Mouse (Mus musculus) ovary, postnatal 36 days (tissue): ENCODE measurements at regions not wholly inside any gene's neighbourhood (a gene's known extent, or its start where the extent isn't known, plus 50 kb on each side); places are given as distances from the start of the nearest gene placed in this dataset.
"Not testable (repeated sequence)": the region's sequence is repeated elsewhere in the genome, so short reads cannot be mapped to it uniquely, and the experiment has no call there.

Experiments used
- DNase-seq: peaks from one replicate; pipeline ENCODE4 v3.0.0; 2022; ENCODE audit warnings: low spot score, mixed read lengths

DNA sequence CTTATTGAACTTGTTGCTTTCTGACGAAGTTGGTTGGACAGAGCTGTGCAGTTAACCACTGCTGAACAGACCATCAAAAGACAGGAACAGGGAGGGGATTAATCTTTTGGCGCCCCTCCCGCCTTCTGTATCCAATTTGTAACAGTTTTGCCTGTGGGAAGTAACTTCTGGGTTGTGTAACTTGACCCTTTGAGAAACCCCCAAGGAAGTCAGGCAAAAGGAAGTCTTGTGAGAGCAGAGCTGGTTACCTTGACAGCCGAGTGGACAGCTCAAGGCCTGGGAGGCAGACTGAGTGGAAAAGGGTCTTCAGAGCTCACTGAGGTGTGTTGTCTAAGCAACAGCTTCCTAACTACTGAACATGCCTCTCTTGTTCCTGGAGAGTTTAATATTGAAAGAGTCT lies 75.8 kb upstream of the Hao2 start:
- DNase-seq = no peak

GRCm38 (mm10) chr3:98975777-98976176 lies 82.7 kb upstream of the Hao2 start:
- DNase-seq = no peak

DNA sequence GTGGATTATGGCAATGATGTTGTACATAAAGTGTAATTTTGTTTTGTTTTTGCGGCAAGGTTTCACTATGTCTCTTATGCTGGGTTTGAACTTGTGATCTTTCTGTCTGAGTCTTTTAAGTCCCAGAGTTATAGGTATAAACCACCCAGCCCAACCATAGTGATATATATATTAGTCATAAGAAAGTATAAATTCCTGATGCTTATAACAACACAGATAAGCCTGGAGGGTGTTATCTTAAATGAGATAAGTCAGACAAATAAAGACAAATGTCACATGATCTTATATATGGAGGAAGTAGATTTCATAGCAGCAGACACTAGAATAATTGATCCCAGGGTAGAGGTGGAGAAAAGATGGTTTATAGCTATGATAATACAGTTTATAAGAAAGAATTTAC lies 89.7 kb upstream of the Hao2 start:
- no peak for DNase-seq

DNA sequence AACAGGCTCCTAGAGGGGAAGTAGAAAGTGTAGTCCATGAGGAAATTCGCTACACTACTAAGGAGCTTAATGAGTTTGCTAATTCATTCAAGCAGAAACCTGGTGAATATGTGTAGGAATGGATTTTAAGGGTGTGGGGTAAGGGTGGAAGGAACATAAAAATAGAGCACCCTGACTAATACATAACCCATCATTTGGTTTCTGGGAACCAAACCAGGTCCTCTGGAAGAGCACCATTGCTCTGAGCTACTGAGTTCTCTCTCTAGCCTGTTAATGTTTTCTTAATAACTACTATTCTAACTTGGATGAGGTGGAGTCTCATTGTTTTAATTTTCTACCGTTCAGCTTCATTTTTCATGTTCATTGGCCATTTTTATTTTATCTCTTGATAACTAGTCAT lies 94.2 kb upstream of the Hao2 start:
- not testable (repeated sequence) for DNase-seq

- peak; percentile 5 for DNase-seq
Observed at GRCm38 (mm10) chr3:98990801-98991200, 97.8 kb upstream of the Hao2 start.

- DNase-seq = no peak
Observed at GRCm38 (mm10) chr3:98991276-98991675, 98.2 kb upstream of the Hao2 start.

DNA sequence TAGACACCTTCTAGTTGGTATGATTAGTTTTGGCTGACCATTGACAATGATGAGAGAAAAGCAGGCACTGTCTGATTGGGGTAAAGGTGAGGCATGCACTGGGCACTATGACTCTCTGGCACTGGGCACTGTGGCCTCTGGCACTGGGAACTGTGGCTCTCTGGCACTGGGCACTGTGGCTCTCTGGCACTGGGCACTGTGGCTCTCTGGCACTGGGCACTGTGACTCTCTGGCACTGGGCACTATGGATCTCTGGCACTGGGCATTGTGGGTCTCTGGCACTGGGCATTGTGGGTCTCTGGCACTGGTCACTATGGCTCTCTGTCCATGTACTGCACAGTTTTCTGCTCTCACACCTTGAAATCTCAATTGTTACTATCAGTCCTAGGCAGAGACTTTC lies 101.0 kb upstream of the Hao2 start:
- DNase-seq = no peak

GRCm38 (mm10) chr3:99030636-99031035 lies 110.2 kb upstream of the Wars2 start:
- DNase-seq = no peak

DNA sequence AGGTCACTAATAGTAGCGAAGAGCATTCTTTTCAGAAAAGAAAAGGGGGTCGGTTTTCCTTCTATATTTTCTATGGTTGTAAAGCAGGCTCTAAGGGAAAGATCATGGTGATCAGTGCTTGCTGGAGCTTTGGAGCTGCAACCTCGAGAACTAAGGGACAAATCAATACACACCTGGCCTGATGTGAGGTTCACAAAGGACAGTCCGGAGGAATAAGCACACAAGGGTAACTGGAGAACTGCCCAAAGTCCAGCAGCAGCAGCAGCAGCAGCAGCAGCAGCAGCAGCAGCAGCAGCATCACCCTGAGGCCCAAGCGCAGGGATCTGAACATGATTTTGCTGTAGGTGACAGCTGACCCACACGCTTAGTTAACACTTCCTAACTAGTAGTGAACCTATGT lies 94.7 kb upstream of the Wars2 start:
- no peak for DNase-seq

DNA sequence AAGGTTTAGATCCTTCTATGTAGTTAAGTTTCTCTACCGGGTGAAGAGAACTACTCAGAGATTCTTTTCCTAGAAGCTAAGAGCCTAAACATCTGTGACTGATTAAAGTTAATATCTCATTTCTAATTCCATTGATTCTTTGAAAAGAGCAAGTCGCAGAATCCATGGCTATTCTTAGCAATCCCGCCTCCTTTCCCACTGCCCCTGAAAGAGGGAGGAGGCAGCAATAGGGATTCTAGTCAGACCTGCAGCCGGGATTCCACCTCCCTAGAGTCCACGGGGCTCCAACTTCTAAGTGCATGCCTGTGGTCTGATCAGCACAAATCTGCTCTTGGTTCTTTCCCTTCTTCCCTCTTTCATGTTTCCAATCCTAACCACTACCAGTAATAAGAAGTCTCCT lies 93.7 kb upstream of the Wars2 start:
- DNase-seq = no peak

GRCm38 (mm10) chr3:99049305-99049704 lies 91.6 kb upstream of the Wars2 start:
- DNase-seq = no peak

- no peak for DNase-seq
Observed at GRCm38 (mm10) chr3:99052176-99052575, 88.7 kb upstream of the Wars2 start.

DNA sequence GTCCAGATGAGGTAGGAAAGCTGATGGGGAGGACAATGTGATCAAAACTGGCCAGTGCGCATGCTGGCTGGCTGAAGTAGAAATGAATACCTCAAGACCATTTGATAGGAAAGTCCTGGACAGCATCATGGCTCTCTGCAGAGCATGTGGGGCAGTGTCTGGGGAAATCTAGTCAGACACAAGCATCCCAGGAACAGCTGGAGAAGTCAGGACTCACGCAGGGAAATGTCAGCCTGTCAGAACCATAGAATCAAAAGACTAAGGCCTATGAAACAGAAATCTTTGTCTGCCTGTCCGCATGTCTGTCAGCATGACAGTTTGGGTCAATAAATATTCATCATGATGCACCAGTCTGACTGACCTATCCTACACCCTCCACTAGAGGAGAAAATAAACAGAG lies 73.7 kb upstream of the Wars2 start:
- DNase-seq = no peak
